Mouse (Mus musculus) liver, postnatal 0 days (tissue): ENCODE measurements around the gene St6gal1. TPM values are rescaled to one million over a fixed set of nuclear protein-coding genes. Genes with fewer than 3 reads are reported as not detected.
A peak's percentile ranks its signal among the peaks of the same experiment; 100 is the strongest.

Experiments
- ATAC-seq: fragments of 200-750 bp; cut with Nextera tagmentation; 2 replicates; pipeline ENCODE4 v1.8.0; 2017; ENCODE audit warnings: mild to moderate bottlenecking, moderate library complexity
- DNase-seq: peaks from one replicate; pipeline ENCODE4 v3.0.0-alpha.2; 2016
- H3K27ac ChIP-seq: fragments of 300-500 bp; sonication (generic); 2 replicates; pipeline ENCODE4 v1.5.1; 2014; ENCODE audit warnings: antibody characterized with exemption, moderate library complexity, mild to moderate bottlenecking, low read depth
- H3K27me3 ChIP-seq: fragments of 300-500 bp; sonication (generic); 2 replicates; pipeline ENCODE4 v1.6.1; 2014; ENCODE audit warnings: low read length, control low read depth, mixed read lengths; ENCODE audit not compliant: insufficient read depth
- H3K36me3 ChIP-seq: fragments of 300-500 bp; sonication (generic); replicated peaks from 2 replicates; pipeline ENCODE4 v1.6.1; 2014; ENCODE audit warnings: mild to moderate bottlenecking, control low read depth, low read length, moderate library complexity, mixed read lengths; ENCODE audit not compliant: insufficient read depth
- H3K4me1 ChIP-seq: fragments of 300-500 bp; sonication (generic); 2 replicates; pipeline ENCODE4 v1.6.1; 2014; ENCODE audit warnings: antibody characterized with exemption, mild to moderate bottlenecking, control low read depth; ENCODE audit not compliant: insufficient read depth
- H3K4me2 ChIP-seq: fragments of 300-500 bp; sonication (generic); 2 replicates; pipeline ENCODE4 v1.6.1; 2014; ENCODE audit warnings: low read depth, mild to moderate bottlenecking, low read length, moderate library complexity, mixed read lengths
- H3K4me3 ChIP-seq: fragments of 300-500 bp; sonication (generic); 2 replicates; pipeline ENCODE4 v1.5.1; 2014; ENCODE audit warnings: low read depth, low read length
- H3K9ac ChIP-seq: fragments of 300-500 bp; sonication (generic); replicated peaks from 2 replicates; pipeline ENCODE4 v1.6.1; 2014; ENCODE audit warnings: mild to moderate bottlenecking, moderate library complexity
- H3K9me3 ChIP-seq: fragments of 300-500 bp; sonication (generic); 2 replicates; pipeline ENCODE4 v1.6.1; 2016; ENCODE audit warnings: mild to moderate bottlenecking, control low read depth, low read length, mixed read lengths
- CTCF ChIP-seq: sonication (generic); IDR thresholded peaks from 2 replicates; pipeline ENCODE4 v1.5.1; 2016; ENCODE audit warnings: antibody characterized with exemption, low read depth
- EP300 ChIP-seq: IDR thresholded peaks from 2 replicates; pipeline ENCODE4 v1.6.1; 2016; ENCODE audit warnings: antibody characterized with exemption, low read depth, mild to moderate bottlenecking
- WGBS: fragments of 180-500 bp; shearing (Covaris S2); extraction: QIAGEN DNeasy Blood & Tissue Kit; methylation state at CpG from one replicate; pipeline ENCODE4 v1.1.7; 2014; ENCODE audit not compliant: insufficient replicate concordance; 5-methylcytosine and 5-hydroxymethylcytosine counted together
- polyA plus RNA-seq: library from polyadenylated mRNA; unstranded; fragments of >200 nt; fragmentation: Nextera tagmentation; extraction: Ambion mirVana; gene quantifications from 2 replicates; pipeline ENCODE4 v1.2.1, GENCODE M21; 2015

St6gal1 gene
- polyA plus RNA-seq, 1 experiment from 2014 or later: 17.1 TPM

DNA sequence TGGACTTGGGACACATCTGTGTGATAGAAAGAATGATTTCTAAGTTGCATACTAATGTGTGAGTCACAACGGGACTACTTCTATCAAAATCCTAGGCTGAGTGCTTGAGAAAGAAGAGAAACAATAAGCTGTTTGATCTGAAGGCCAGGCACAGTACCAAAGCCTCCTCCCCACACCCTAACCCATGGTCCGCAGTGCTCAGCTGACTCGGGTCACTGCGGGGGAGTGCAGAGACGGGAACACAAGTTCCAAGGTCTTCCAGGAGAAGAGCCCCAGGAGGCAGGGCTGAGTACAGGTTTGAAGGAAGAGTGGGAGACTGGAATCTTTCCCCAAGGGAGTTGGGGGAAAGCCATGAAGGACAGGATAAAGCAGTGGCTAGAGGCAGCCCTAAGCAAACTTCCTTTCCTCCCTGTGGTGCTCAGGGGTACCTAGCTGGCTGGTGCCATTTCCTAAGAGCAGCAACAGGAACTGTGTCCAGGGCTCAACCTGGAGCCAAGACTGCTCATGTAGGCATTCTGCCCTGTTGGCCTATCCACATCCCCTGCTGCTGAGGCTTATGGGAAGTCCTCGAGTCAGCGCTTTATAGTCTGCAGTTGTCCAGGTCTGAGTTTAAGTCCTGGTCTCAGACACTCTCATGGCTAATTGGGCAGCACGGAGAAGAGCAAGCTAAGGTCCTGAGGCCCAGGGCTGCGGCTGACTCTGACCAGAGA, 48.1 kb downstream of the St6gal1 start:
- Histone ChIP-seq H3K36me3 (no peaks in the 10 kb centered on the region), H3K4me1 (peaks cover 31% of the 10 kb centered on the region), H3K9me3 (no peaks in the 10 kb centered on the region), H3K9ac (no peak overlapping the region), H3K27me3 (no peaks in the 10 kb centered on the region), H3K27ac (peak overlapping the region; percentile 49; the same call in 1 of the 2 replicates), H3K4me2 (no peak overlapping the region), H3K4me3 (no peak overlapping the region)
- ATAC-seq (peak; percentile 18; the same call in 1 of the 2 replicates), DNase-seq (no peak)
- WGBS: 45% methylated on average over 9 of the region's 9 CpGs
- TF ChIP-seq CTCF: no peak
- no peak for TF ChIP-seq EP300

DNA sequence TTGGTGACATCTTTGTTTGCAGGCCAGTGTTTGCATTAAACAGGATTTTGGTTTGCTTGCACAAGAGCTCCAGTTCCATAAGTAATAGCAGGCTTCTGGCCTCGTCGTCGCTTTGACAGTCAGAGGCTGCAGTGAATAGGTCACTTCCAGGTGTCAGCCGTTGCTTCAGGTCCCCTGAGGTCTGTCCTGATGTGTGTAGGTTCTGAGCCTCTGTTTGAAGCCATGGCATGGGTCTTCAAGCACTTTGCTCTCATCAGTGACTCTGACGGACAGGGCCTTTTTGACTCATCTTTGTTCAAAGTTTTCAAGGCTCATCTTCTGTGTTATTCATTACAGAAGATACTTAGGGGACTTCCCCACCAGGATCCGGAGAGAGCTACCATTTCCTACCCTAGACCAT, 49.5 kb downstream of the St6gal1 start:
- Histone ChIP-seq H3K4me1 (peaks cover 31% of the 10 kb centered on the region), H3K9me3 (no peaks in the 10 kb centered on the region), H3K27me3 (no peaks in the 10 kb centered on the region), H3K4me2 (no peak overlapping the region), H3K27ac (no peak overlapping the region), H3K36me3 (no peaks in the 10 kb centered on the region), H3K4me3 (no peak overlapping the region), H3K9ac (no peak overlapping the region)
- WGBS: 60% methylated on average over 6 of the region's 6 CpGs
- ATAC-seq (no peak), DNase-seq (no peak)
- TF ChIP-seq CTCF (no peak), EP300 (no peak)

DNA sequence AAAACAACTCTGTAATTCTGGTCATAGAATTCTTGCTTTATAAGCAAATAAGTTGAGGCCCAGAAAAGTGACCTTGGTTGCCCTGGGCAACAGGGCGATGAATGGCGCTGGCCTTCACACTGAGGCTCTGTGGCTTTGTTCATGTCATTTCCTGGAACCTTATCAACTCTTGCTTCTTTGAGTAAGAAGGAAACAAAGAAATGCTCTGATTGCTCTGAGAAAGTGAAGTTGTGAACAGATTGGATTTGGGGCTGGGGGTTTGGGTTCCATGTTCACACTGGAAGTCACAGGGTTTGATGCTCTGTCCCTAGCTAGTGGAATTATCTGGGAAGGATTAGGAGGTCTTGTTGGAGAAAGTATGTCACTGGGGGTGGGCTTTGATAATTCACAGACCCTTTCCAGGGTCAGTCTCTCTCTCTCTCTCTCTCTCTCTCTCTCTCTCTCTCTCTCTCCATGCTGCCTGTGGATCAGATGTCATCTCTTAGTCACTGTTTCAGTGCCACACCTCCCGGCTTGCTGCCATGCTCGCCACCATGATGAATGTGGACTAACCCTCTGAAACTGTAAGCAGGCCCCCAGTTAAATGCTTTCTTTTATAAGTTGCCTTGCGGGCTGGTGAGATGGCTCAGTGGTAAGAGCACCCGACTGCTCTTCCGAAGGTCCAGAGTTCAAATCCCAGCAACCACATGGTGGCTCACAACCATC, 50.2 kb downstream of the St6gal1 start:
- H3K9ac ChIP-seq: no peak overlapping the region

DNA sequence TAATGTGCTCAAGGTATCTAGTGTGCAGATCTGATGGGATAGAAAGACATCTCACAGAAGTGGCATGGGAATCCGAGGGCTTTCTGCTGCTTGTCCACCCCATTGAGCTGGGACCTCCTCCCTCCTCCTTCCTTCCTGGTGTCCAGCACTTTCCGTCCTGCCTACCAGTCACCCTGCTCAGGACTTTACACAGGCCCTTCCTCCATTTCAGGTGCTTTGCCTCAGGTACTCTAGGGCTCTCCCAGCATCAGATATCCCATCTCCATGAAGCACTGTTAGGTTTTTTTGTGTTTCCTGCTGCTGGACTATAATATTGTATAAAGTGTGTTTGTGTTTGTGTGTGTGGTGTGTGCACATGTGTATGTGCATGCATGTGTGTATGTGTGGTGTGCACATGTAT, 51.1 kb downstream of the St6gal1 start:
- Histone ChIP-seq H3K36me3 (no peaks in the 10 kb centered on the region), H3K4me1 (peaks cover 34% of the 10 kb centered on the region), H3K27me3 (no peaks in the 10 kb centered on the region), H3K9me3 (no peaks in the 10 kb centered on the region), H3K27ac (no peak overlapping the region), H3K4me3 (no peak overlapping the region), H3K4me2 (no peak overlapping the region), H3K9ac (no peak overlapping the region)
- 62% methylated on average over 2 of the region's 2 CpGs for WGBS
- DNase-seq (no peak), ATAC-seq (no peak)
- TF ChIP-seq EP300 (no peak), CTCF (no peak)

More for the DNA sequence above, 50.2 kb downstream of the St6gal1 start:
- Histone ChIP-seq H3K4me1 (peaks cover 31% of the 10 kb centered on the region), H3K27me3 (no peaks in the 10 kb centered on the region), H3K36me3 (no peaks in the 10 kb centered on the region), H3K4me2 (no peak overlapping the region), H3K27ac (no peak overlapping the region), H3K9me3 (no peaks in the 10 kb centered on the region), H3K4me3 (no peak overlapping the region)
- no peak for DNase-seq
- ATAC-seq: no peak
- TF ChIP-seq EP300 (no peak), CTCF (no peak)
- WGBS: 68% methylated on average over 7 of the region's 7 CpGs

DNA sequence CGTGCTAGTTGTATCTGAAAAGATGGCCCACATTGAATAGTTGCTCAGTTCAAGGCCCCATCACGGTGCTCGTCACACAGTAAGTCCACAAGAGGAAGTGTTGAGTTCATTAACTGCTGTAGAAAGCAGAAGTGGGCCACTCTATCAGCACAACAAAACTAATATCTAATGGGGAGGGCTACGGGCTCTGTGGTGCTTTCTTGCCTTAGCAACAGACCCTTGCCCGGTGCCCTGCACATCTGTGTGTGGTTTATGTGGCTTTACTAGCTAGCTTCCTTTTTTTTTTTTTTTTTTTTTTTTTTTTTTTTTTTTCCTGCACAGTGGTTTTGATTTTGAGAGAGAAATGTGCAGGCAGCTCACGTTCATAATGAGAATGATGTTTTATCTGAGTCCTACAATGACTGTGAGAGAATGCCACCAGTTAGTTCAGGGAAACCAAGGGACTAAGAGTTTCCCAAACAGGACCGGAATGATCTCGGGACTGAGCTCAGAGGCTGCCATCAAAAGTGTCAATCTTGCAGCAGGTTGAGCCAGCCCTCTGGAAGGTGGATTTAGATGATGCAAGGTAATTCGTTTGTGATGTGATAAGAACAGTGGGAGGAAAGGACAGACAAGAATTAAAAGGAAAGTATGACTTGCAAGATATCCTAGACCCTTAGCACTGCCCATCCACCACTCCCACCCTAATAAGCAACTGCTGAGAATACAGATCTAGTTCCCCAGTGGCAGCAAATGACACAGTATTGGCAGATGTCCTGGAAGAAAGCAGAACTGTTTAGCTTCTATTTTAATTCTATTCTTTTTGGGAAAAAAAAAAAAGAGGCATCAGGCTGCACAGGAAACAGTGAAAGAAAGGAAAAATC, 55.6 kb downstream of the St6gal1 start:
- DNase-seq: peak; percentile 47
- 24% methylated on average over 9 of the region's 9 CpGs for WGBS
- no peaks in the 10 kb centered on the region for H3K36me3 ChIP-seq

DNA sequence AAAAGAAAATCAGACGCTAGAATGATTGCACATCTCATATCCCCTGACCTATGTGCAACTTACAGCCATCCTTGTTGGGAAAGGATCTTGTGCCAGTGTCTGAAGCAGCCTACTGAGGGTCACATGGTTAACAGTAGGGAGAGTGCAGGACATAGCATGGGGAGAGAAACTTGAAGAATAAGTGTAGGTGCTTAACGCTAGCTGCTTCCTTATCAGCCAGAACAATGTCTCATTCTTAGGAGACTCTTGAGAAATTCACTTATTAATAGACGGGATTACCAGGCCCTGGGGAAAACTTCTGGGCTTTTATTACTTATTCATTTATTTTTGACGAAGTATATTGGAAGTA, 56.2 kb downstream of the St6gal1 start:
- Histone ChIP-seq H3K27me3 (no peaks in the 10 kb centered on the region), H3K27ac (no peak overlapping the region), H3K36me3 (no peaks in the 10 kb centered on the region), H3K4me3 (no peak overlapping the region), H3K4me2 (peak overlapping the region; percentile 22; the same call in 1 of the 2 replicates), H3K9ac (no peak overlapping the region), H3K9me3 (no peaks in the 10 kb centered on the region), H3K4me1 (peaks cover 22% of the 10 kb centered on the region)
- WGBS: 46% methylated on average over 4 of the region's 4 CpGs
- no peak for ATAC-seq
- TF ChIP-seq EP300: no peak
- no peak for TF ChIP-seq CTCF
- no peak for DNase-seq

More for the DNA sequence above, 55.6 kb downstream of the St6gal1 start:
- H3K27me3 ChIP-seq: no peaks in the 10 kb centered on the region
- peak overlapping the region; percentile 60 for H3K27ac ChIP-seq
- 0 out of 2 replicates have a peak overlapping the region, but pooled peaks have one; percentile 6 for H3K4me3 ChIP-seq
- H3K9ac ChIP-seq: no peak overlapping the region
- peak overlapping the region; percentile 22; the same call in 1 of the 2 replicates for H3K4me2 ChIP-seq
- H3K9me3 ChIP-seq: no peaks in the 10 kb centered on the region
- ATAC-seq: peak; percentile 73
- H3K4me1 ChIP-seq: peaks cover 22% of the 10 kb centered on the region
- TF ChIP-seq CTCF (0 out of 2 replicates have a peak, but pooled peaks have one; percentile 17), EP300 (no peak)
